Mouse (Mus musculus): ENCODE results near the gene Traf3ip2. TPM values are rescaled to one million over a fixed set of nuclear protein-coding genes. Genes with fewer than 3 reads are reported as not detected.

The Traf3ip2 gene
- total RNA-seq, 1 experiment from 2014 or later, result 33.3 TPM

- ATAC-seq (ENCODE audit: extremely low read depth, insufficient number of reproducible peaks, low FRiP score, poor library complexity, severe bottlenecking), result no peak
Measured at GRCm38 (mm10) chr10:39659411-39660268, 46.9 kb downstream of the Traf3ip2 start.

GRCm38 (mm10) chr10:39660269-39660655 is 47.5 kb downstream of the Traf3ip2 start:
- ATAC-seq (ENCODE audit: extremely low read depth, insufficient number of reproducible peaks, low FRiP score, poor library complexity, severe bottlenecking), result no peak

GRCm38 (mm10) chr10:39660698-39661097 is 48.0 kb downstream of the Traf3ip2 start:
- no peak for ATAC-seq (ENCODE audit: extremely low read depth, insufficient number of reproducible peaks, low FRiP score, poor library complexity, severe bottlenecking)

GRCm38 (mm10) chr10:39665071-39665502 is 52.4 kb downstream of the Traf3ip2 start:
- no peak for ATAC-seq (ENCODE audit: extremely low read depth, insufficient number of reproducible peaks, low FRiP score, poor library complexity, severe bottlenecking)

- no peak for ATAC-seq (ENCODE audit: extremely low read depth, insufficient number of reproducible peaks, low FRiP score, poor library complexity, severe bottlenecking)
Measured at GRCm38 (mm10) chr10:39666027-39666426, 53.3 kb downstream of the Traf3ip2 start.

GRCm38 (mm10) chr10:39671451-39671850 is 58.7 kb downstream of the Traf3ip2 start:
- ATAC-seq (ENCODE audit: extremely low read depth, insufficient number of reproducible peaks, low FRiP score, poor library complexity, severe bottlenecking), result no peak

- ATAC-seq (ENCODE audit: extremely low read depth, insufficient number of reproducible peaks, low FRiP score, poor library complexity, severe bottlenecking), result no peak
Measured at GRCm38 (mm10) chr10:39672547-39673051, 59.9 kb downstream of the Traf3ip2 start.

GRCm38 (mm10) chr10:39674106-39674505 is 61.4 kb downstream of the Traf3ip2 start:
- ATAC-seq (ENCODE audit: extremely low read depth, insufficient number of reproducible peaks, low FRiP score, poor library complexity, severe bottlenecking), result no peak

- ATAC-seq (ENCODE audit: extremely low read depth, insufficient number of reproducible peaks, low FRiP score, poor library complexity, severe bottlenecking), result no peak
Measured at GRCm38 (mm10) chr10:39674766-39675165, 62.0 kb downstream of the Traf3ip2 start.

- no peak for ATAC-seq (ENCODE audit: extremely low read depth, insufficient number of reproducible peaks, low FRiP score, poor library complexity, severe bottlenecking)
Measured at GRCm38 (mm10) chr10:39678199-39678791, 65.6 kb downstream of the Traf3ip2 start.

GRCm38 (mm10) chr10:39681014-39681413 is 68.3 kb downstream of the Traf3ip2 start:
- no peak for ATAC-seq (ENCODE audit: extremely low read depth, insufficient number of reproducible peaks, low FRiP score, poor library complexity, severe bottlenecking)

- no peak for ATAC-seq (ENCODE audit: extremely low read depth, insufficient number of reproducible peaks, low FRiP score, poor library complexity, severe bottlenecking)
Measured at GRCm38 (mm10) chr10:39682556-39682955, 69.8 kb downstream of the Traf3ip2 start.

GRCm38 (mm10) chr10:39683481-39683880 is 70.7 kb downstream of the Traf3ip2 start:
- ATAC-seq (ENCODE audit: extremely low read depth, insufficient number of reproducible peaks, low FRiP score, poor library complexity, severe bottlenecking), result no peak

- ATAC-seq (ENCODE audit: extremely low read depth, insufficient number of reproducible peaks, low FRiP score, poor library complexity, severe bottlenecking), result peak; percentile 87
Measured at GRCm38 (mm10) chr10:39686811-39687210, 74.1 kb downstream of the Traf3ip2 start.

- no peak for ATAC-seq (ENCODE audit: extremely low read depth, insufficient number of reproducible peaks, low FRiP score, poor library complexity, severe bottlenecking)
Measured at GRCm38 (mm10) chr10:39687851-39688250, 75.1 kb downstream of the Traf3ip2 start.

- ATAC-seq (ENCODE audit: extremely low read depth, insufficient number of reproducible peaks, low FRiP score, poor library complexity, severe bottlenecking), result no peak
Measured at GRCm38 (mm10) chr10:39691351-39692064, 78.8 kb downstream of the Traf3ip2 start.

- ATAC-seq (ENCODE audit: extremely low read depth, insufficient number of reproducible peaks, low FRiP score, poor library complexity, severe bottlenecking), result no peak
Measured at GRCm38 (mm10) chr10:39692152-39692551, 79.4 kb downstream of the Traf3ip2 start.
